Mouse (Mus musculus): ENCODE data around the gene Wdr24. TPM values are rescaled to one million over a fixed set of nuclear protein-coding genes. Genes with fewer than 3 reads are reported as not detected.

The Wdr24 gene
- polyA plus RNA-seq, 1 experiment, result 31.7 TPM

Other genes starting within 250 kb of the Wdr24 start
- gene Lmf1, start 244.5 kb upstream of the Wdr24 start, polyA plus RNA-seq (2012; rRNA removed), result 8.9 and 14.4 TPM in 2 replicates
- 0.26 and 0.48 TPM in 2 replicates for gene Gng13, start 106.5 kb upstream of the Wdr24 start, polyA plus RNA-seq (2012; rRNA removed)
- gene Chtf18, start 96.2 kb upstream of the Wdr24 start, polyA plus RNA-seq (2012; rRNA removed), result 32.4 and 35.5 TPM in 2 replicates
- gene Rpusd1, start 96.0 kb upstream of the Wdr24 start, polyA plus RNA-seq (2012; rRNA removed), result 18.4 and 32.8 TPM in 2 replicates
- 0.02 and 0.05 TPM in 2 replicates for gene Mslnl, start 87.6 kb upstream of the Wdr24 start, polyA plus RNA-seq (2012; rRNA removed)
- gene Msln, start 69.2 kb upstream of the Wdr24 start, polyA plus RNA-seq (2012; rRNA removed), result 0.12 and 0.66 TPM in 2 replicates
- 16.3 and 21.2 TPM in 2 replicates for gene Narfl, start 49.9 kb upstream of the Wdr24 start, polyA plus RNA-seq (2012; rRNA removed)
- 111 and 132 TPM in 2 replicates for gene Haghl, start 38.0 kb upstream of the Wdr24 start, polyA plus RNA-seq (2012; rRNA removed)
- gene Ccdc78, start 37.0 kb upstream of the Wdr24 start, polyA plus RNA-seq (2012; rRNA removed), result 0.09 and 0.10 TPM in 2 replicates
- gene Fam173a, start 30.7 kb upstream of the Wdr24 start, polyA plus RNA-seq (2012; rRNA removed), result 88.5 and 121 TPM in 2 replicates
- gene AC134908.4, start 28.0 kb upstream of the Wdr24 start, polyA plus RNA-seq (2012; rRNA removed), result 0.35 TPM in 1 of 2 replicates, not detected in the other
- gene Metrn, start 26.5 kb upstream of the Wdr24 start, polyA plus RNA-seq (2012; rRNA removed), result 185 and 306 TPM in 2 replicates
- 22.0 and 23.9 TPM in 2 replicates for gene Fbxl16, start 14.5 kb upstream of the Wdr24 start, polyA plus RNA-seq (2012; rRNA removed)
- gene Jmjd8, start 5.2 kb downstream of the Wdr24 start, polyA plus RNA-seq (2012; rRNA removed), result 40.7 and 69.5 TPM in 2 replicates
- 262 and 275 TPM in 2 replicates for gene Stub1, start 9.8 kb downstream of the Wdr24 start, polyA plus RNA-seq (2012; rRNA removed)
- gene Rhbdl1, start 13.7 kb downstream of the Wdr24 start, polyA plus RNA-seq (2012; rRNA removed), result 10.0 and 12.2 TPM in 2 replicates
- gene Gm20683, start 18.1 kb downstream of the Wdr24 start, polyA plus RNA-seq (2012; rRNA removed), result 4.6 and 8.4 TPM in 2 replicates
- gene Rhot2, start 21.2 kb downstream of the Wdr24 start, polyA plus RNA-seq (2012; rRNA removed), result 83.1 and 93.9 TPM in 2 replicates
- gene Wdr90, start 37.9 kb downstream of the Wdr24 start, polyA plus RNA-seq (2012; rRNA removed), result 66.2 and 66.6 TPM in 2 replicates
- 7.2 and 8.3 TPM in 2 replicates for gene Mcrip2, start 45.1 kb downstream of the Wdr24 start, polyA plus RNA-seq (2012; rRNA removed)
- 62.4 and 68.5 TPM in 2 replicates for gene Mettl26, start 51.4 kb downstream of the Wdr24 start, polyA plus RNA-seq (2012; rRNA removed)
- 1.1 and 1.2 TPM in 2 replicates for gene Wfikkn1, start 57.2 kb downstream of the Wdr24 start, polyA plus RNA-seq (2012; rRNA removed)
- gene Rab40c, start 96.1 kb downstream of the Wdr24 start, polyA plus RNA-seq (2012; rRNA removed), result 37.2 and 44.0 TPM in 2 replicates
- gene Pigq, start 121.3 kb downstream of the Wdr24 start, polyA plus RNA-seq (2012; rRNA removed), result 78.0 and 105 TPM in 2 replicates
- 0.52 and 0.92 TPM in 2 replicates for gene Nhlrc4, start 121.3 kb downstream of the Wdr24 start, polyA plus RNA-seq (2012; rRNA removed)
- gene A930017K11Rik, start 128.9 kb downstream of the Wdr24 start, polyA plus RNA-seq (2012; rRNA removed), result 0.10 TPM in 2 replicates
- 30.1 and 36.6 TPM in 2 replicates for gene Capn15, start 162.2 kb downstream of the Wdr24 start, polyA plus RNA-seq (2012; rRNA removed)
- gene Rab11fip3, start 245.9 kb downstream of the Wdr24 start, polyA plus RNA-seq (2012; rRNA removed), result 49.1 and 66.0 TPM in 2 replicates